Mouse (Mus musculus) retina, postnatal 1 day (tissue): ENCODE measurements at regions not wholly inside any gene's neighbourhood (a gene's known extent, or its start where the extent isn't known, plus 50 kb on each side); places are given as distances from the start of the nearest gene placed in this dataset.

Source experiments
- DNase-seq: peaks from one replicate; pipeline ENCODE4 v3.0.0-alpha.2; 2012

GRCm38 (mm10) chr13:107108045-107108444, 86.1 kb upstream of the Kif2a start:
- no peak for DNase-seq

- DNase-seq, result no peak
Observed at GRCm38 (mm10) chr13:107107572-107107971, 85.6 kb upstream of the Kif2a start.

DNA sequence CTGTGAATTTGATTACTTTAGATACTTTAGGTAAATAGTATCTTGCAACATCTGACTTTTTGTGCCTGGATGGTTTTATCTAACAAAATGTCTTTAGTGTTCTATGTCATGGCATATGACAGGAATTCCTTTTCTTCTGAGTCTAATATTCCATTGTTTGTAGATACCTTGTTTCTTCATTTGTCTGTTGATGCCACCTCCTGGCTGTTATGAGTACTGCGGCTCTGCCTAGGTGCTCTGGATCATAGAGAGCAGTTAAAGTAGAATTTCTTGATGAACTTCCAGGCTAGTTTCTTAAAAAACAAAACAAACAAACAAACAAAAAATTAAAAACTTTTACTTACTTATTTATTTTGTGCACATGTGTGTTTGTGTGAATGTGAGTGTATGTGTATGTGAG, 83.6 kb upstream of the Kif2a start:
- DNase-seq, result peak; percentile 27

DNA sequence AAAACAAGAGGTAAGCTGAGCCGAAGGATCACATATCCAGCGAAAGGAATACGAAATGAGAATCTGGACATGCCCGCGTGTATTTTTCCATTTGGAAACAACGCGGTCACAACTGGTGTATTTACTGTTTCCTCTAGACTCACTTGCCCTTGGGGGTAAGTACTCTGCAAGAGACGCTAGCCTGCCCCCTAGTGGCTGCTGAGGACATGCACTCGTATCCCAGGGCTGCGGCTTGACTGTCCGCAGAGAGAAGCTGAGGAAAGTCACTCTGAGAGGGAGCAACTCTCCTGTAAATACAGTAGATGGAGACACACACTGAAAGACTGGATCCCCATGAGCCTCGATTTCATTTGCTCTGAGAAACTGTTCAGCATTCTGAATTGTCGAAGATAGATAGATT, 79.7 kb upstream of the Kif2a start:
- peak; percentile 86 for DNase-seq

DNA sequence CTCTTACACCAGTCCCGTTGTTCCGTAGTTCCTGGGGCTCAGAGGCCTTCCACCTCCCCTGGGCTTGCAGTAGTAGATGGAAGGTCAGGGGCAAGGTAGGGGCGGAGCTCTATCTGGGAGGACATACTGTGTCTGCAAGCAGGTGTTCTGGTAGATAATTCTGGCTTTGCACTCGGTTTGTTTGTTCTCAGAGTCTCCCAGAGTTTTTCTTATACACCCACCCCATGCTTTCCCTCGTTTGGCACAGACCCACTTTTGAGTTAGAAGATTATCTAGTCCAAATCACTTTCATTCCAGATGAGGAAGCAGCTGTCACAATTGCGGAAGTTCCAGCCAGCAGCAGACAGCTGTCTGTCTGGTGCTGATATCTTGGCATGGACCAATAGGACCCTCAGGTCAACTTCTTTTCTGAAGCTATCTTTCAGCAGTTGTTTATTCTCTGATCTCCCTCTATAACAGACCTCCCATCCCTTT, 79.0 kb upstream of the Kif2a start:
- no peak for DNase-seq

DNA sequence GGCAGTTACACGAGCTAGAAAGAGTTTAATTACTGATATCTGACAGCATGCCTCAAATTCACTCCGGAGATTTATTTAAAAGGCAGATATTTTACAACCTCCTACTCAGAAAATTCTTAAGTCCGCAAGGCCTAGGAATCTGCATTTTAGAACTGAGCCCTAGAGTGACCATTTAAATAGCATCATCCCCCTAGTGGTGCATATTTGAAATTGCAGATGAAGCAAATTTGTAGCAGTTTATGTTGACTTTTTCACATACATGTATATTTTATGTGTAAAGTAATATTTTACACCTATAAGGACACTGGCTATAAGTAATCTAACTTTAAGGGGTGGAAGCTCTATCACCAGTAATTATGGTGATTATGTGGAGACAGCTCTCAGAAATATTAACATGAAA, 78.2 kb upstream of the Kif2a start:
- peak; percentile 46 for DNase-seq

DNA sequence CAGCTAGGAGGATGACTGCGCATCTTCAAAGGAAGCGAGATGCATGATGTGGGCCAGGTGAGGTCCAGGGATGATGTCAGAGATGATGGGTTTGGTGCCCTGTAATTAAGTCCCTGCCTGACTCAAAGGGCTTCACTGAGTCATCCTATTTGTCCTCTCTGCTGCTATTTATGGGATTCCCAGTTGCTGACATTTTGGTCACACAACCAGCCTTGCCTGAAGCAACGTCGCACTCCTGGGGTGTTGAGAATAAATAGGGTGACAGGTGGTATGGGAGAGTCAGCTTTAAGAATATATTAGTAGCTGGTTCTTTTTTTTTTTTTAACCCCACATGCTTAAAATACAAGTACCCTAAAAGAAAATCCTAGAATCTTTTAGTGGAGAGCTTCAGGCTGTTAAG, 75.1 kb upstream of the Kif2a start:
- no peak for DNase-seq

- DNase-seq, result no peak
Observed at GRCm38 (mm10) chr13:107094976-107095716, 73.2 kb upstream of the Kif2a start.

- no peak for DNase-seq
Observed at GRCm38 (mm10) chr13:107094487-107094886, 72.6 kb upstream of the Kif2a start.

DNA sequence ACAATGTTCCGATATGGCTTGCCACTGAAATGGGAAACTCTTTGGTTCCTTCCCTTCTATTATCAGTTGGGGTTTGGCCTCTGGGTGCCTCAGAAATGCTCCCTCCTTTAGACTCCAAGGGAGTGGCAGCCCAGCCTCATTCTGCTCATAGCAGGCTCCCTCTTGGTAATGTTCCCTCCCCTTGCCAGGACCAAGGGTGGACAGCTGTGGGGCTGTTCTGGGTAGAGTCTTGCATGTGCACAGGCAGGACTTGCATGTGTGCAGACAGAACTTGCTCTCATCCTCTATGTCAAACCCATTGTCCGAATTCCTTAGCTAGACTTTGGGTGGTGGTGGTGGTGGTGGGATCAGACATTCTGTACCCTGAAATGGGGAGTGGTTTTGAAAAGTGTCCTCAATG, 71.8 kb upstream of the Kif2a start:
- no peak for DNase-seq

DNA sequence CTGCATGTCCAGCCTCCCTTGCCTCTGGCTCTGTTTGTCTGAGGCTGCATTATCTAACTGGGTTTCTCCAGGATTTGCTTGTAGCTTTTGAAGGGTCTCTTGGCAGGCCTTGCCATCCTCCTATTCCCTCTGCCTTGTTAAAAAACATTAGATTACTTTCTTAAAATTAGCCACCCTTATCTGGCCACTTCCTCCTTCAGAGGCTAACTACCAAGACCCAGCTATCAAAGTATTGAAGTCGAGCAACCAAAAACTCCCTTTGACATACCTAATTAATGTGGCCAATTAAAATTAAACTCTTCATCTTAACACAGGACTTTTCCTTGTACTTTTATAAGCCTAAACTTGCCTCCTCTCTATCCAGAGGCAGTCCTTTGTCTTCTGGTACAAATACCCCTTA, 66.3 kb upstream of the Kif2a start:
- no peak for DNase-seq

DNA sequence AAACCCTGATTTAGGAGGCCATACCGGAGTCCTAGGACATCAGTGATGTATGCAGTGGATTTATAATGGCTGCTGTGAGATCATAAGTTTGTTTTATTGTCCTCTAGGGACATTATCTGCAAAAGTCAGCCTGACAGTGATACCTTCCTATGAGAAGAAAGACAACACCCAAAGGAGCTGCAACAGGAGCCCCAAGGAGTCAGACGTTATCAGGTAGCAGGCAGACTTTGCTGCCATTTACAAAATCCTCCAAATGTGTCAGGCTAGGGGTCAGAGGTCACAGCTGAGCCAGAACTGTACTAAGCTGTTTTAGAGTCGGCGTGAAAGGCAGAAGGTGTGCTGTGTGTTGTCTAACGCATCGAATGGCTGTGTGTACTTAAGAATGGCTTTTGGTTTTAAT, 65.4 kb upstream of the Kif2a start:
- no peak for DNase-seq

GRCm38 (mm10) chr13:107078085-107078484, 56.2 kb upstream of the Kif2a start:
- no peak for DNase-seq

GRCm38 (mm10) chr13:107074917-107075316, 53.0 kb upstream of the Kif2a start:
- no peak for DNase-seq

GRCm38 (mm10) chr13:107073039-107073620, 51.2 kb upstream of the Kif2a start:
- peak; percentile 63 for DNase-seq

DNA sequence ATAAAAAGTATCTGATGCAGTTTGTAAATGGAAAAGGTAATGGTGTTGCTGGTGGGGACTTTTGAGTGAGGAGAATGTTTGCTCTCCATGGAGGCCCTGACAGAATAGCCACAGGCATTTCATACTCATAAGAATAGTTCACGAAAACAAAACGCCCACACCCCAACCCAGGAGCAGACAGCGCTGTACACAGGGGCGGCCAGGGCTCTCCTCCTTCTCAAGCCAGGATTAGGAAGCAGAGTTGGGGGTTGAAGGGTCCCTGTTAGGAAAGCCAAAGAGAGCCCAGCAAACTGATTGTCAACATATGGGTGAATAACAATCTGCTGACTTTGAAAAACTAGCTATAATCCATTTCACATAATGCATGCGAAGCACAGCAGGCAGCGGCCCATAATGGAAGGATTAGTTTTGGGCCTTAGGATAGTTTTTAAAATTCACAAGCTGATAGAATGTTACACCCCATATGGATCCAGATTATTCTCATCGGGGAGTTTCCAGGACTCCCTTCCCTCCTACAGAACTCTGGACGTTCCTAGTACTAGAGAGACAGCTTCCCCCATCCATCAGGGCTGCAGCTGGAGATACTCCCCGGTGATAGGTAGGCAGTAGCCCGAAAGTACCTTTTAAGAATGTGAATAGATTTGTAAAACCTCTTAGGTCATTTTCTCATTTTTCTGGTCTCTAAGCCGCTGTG, 50.6 kb upstream of the Kif2a start:
- peak; percentile 28 for DNase-seq
